Mouse (Mus musculus) urinary bladder, postnatal 10 days (tissue): ENCODE data around the gene Son.
"Not testable (repeated sequence)": the region's sequence is repeated elsewhere in the genome, so short reads cannot be mapped to it uniquely, and the experiment has no call there.

Experiments used
- DNase-seq: peaks from one replicate; pipeline ENCODE4 v3.0.0; 2022; ENCODE audit warnings: low spot score

The Son gene

DNA sequence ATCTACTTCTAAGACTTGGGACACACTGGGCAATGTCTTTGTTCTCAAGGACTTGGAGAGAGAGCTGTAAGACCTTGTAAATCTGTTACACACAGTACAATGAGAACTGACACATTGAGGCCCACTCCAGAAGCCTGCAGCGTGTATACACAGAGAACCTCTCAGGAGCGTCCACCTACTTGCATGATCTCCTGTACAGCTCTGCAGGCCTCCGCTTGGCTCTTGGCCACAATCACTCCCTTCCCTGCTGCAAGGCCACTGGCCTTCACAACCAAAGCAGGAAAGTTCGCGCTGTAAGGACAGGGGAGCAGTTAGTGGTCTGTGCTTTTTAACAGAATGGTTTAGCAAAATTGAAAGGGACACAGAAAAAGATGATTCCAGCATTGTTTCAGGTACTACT, 8.1 kb upstream of the Son start:
- no peak for DNase-seq

GRCm38 (mm10) chr16:91639636-91640035, 7.7 kb upstream of the Son start:
- no peak for DNase-seq

DNA sequence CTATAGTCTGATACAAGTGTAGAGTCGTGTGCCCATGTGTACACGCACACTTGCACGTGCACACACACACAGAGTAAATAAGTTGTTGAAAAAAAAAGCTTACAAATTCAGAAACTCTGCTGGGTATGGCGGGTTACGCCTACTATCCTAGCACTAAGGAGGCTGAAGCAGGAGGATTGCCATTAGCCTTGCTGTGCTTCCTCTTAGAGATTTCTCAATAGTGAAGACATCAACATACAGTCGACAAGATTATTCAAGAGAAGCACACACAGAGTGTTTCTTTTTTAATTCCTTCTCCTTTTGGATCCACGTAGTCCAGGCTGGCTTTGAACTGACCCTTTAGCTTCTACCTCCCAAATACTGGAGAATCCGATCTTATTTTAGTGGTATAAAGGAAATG, 7.1 kb upstream of the Son start:
- no peak for DNase-seq

- no peak for DNase-seq
Measured at GRCm38 (mm10) chr16:91644901-91645300, 2.4 kb upstream of the Son start.

DNA sequence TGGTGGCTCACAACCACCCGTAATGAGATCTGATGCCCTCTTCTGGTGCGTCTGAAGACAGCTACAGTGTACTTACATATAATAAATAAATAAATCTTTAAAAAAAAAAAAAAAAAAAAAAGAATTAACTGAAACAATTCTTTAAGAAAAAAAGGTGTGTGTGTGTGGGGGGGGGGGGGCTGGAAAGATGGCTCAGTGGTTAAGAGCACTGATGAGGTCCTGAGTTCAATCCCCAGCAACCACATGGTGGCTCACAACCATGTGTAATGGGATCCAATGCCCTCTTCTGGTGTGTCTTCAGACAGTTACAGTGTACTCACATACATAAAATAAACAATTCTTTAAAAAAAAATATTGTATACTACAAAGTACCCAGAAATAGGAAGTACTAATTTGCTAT, 1.9 kb upstream of the Son start:
- DNase-seq, result not testable (repeated sequence)

DNA sequence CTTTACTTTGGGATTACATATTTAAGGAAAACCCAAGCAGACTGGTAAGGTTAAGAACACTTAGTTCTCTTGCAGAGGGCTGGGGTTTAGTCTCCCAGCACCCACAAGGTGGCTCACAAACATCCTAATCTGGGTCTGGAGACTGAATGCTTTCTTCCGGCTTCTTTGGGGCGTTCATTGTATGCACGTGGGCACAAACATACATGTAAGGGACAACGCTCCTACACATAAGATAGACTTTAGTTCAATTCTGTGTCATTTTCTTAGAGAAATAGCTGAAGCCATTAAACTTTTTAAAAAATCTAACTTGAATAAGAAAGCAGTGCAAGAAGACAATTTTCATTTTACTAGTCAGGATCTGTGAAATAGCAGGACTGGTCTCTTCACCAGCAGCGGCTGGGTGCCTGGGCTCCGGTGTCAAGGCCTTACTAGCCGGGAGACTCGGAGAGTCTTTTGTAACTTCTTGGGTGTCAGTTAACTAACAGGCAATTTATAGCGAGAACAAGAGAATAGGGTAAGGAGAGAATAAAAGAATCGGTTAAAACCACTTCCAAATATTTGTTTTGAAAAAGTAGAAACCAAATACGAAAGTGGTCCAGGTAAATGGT, 1.2 kb upstream of the Son start:
- DNase-seq, result no peak

DNA sequence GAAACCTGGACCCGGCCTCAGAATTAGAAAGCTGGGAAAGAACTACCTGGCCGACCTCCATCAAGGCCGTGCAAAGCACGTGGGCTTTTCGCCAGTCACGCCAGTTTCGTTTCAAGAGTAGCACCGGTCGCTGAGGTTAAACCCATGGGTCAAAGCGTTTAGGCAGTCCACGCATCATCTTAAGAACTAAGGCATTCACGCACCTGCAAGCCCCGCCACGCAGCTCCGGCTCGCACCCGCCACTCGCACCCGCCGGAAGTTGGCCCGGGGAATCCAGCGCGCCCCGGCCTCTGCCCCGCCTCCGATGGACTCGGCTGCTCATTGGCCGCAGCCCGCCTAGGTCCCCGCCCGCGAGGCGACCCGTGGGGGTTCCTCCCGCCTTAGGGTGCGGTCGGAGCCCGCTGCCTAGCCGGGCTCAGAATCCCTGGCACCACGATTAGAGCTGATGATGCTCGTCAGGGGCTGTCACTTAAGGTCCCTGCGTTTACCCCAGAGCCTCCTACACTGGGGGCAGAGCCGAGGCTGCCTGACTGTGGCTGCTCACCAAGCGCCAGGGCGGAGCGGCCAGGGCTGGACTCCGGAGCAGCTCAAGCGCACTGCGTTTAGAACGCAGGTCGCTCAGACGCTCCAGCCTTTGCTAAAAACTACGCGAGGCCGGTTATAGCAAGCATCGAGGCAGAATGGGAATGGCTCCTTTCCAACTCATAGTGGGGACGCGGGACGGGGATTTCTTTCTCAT, 456 bp upstream of the Son start, which contains the start of gene Gart:
Gart (minus strand) TSS at position 272 of the 739 bp plus-strand sequence.
- DNase-seq, result peak; percentile 74

DNA sequence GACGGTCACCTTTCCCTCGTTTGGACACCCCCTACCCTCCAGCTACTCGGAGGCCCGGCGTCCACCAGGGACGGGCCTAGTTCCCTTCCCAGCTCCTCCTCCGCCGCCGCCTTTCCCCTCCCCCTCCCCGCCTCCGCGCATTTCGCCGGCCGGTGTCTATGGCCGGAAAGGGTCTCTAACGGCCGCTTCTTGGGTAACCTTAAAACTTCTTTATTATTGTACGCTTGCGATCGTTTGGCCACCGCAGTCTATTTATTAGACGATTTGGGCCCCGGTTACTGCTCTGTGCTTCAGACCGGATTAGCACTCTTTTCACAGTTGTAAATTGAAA, 879 bp downstream of the Son start:
- DNase-seq, result peak; percentile 42

DNA sequence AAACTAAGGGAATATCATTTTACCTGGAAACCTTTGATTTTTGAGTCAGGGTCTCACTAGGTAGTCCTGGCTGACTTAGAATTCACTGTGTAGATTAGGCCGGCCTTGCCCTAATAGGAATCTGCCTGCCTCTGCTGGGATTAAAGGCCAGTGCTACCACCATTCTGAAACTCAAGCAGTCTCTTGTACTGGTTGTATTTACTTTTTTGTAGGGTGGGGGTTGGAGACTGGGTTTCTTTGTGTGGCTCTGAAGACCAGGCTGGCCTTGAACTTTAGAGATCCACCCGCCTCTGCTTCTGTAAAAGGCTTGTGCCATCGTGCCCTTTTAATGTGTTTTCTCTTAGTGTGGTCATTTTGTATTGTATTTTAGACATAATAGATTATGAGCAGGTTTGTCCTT, 1.9 kb downstream of the Son start:
- no peak for DNase-seq

GRCm38 (mm10) chr16:91649781-91650180, 2.5 kb downstream of the Son start:
- DNase-seq, result no peak

DNA sequence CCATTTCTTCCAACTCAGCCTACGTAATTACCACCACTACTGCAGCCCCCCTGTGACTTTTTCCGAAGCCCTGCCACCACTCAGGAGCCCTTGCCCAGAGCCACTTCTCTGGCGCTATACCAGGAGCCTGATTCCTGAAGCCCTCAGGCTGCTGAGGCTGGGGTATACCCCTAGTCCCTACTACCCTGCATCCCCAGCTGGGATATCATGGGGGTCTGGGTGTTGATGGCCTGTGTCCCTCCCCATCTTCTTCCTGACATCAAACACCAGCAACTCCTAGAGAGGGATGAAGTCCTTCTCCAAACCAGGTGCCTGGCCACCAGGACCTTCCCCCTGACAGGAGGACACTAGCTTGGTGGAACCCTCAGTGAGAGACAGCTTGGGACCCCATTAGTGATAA, 4.9 kb downstream of the Son start:
- no peak for DNase-seq

DNA sequence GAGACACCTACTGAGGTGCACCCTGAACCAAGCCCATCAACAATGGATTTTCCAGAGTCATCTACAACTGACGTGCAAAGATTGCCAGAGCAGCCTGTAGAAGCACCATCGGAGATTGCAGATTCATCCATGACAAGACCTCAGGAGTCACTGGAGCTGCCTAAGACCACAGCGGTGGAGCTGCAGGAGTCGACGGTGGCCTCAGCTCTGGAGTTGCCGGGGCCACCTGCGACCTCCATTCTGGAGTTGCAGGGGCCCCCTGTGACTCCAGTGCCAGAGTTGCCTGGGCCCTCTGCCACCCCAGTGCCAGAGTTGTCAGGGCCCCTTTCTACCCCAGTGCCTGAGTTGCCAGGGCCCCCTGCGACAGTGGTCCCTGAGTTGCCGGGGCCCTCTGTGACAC, 8.0 kb downstream of the Son start:
- DNase-seq, result no peak

GRCm38 (mm10) chr16:91657285-91657684, 10.0 kb downstream of the Son start:
- no peak for DNase-seq

- no peak for DNase-seq
Measured at GRCm38 (mm10) chr16:91658471-91658870, 11.2 kb downstream of the Son start.

DNA sequence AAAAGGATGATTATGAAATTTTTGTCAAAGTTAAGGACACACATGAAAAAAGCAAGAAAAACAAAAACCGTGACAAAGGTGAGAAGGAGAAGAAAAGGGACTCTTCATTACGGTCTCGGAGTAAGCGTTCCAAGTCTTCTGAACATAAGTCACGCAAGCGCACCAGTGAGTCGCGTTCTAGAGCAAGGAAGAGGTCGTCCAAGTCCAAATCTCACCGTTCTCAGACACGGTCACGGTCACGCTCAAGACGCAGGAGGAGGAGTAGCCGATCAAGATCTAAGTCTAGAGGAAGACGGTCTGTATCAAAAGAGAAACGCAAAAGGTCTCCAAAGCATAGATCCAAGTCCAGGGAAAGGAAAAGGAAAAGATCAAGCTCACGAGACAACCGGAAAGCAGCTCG, 12.5 kb downstream of the Son start:
- no peak for DNase-seq

DNA sequence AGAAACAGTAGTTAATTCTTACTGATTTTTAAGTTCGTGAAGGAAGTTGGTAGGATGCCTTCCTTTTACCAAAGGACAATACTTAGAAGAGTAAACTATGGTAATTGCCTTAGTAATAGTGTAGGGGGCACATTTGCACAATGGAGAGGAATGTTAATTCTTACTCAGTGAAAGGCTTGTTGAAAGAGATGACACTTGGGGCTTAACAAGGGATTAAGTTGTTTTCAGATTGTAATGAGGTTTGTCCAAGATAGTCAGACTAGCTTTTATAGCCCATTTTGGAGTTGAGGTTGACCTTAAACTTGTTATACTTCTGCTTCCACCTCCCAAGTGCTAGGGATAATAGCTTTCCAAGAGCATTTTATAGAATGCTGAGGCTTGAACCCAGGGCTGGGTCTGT, 14.1 kb downstream of the Son start:
- no peak for DNase-seq

DNA sequence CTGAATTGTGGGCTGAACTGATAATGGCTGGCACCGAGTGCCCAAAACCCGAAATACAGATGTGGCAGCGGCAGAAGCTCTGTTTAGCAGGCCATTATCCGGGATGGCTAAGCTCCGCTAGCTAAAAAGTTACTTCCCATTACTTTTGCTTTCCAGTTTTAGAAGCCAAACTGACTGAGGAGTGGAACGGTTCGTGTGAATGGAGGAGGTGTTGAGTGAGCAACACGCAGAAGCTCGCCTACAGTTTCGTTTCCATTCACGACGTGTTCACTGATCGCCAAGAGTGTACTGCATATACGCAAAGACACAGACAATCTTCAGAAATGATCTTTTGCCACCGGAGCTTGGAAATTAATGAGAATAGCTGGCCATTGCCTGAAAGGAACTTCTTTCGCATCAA, 15.0 kb downstream of the Son start:
- DNase-seq, result no peak

- no peak for DNase-seq
Measured at GRCm38 (mm10) chr16:91663795-91664194, 16.5 kb downstream of the Son start.

GRCm38 (mm10) chr16:91674500-91674899, 27.2 kb downstream of the Son start:
- no peak for DNase-seq

- DNase-seq, result no peak
Measured at GRCm38 (mm10) chr16:91678147-91678911, 31.0 kb downstream of the Son start.

GRCm38 (mm10) chr16:91680656-91681055, 33.4 kb downstream of the Son start:
- no peak for DNase-seq

GRCm38 (mm10) chr16:91685526-91685925, 38.2 kb downstream of the Son start:
- no peak for DNase-seq

- DNase-seq, result no peak
Measured at GRCm38 (mm10) chr16:91686369-91686768, 39.1 kb downstream of the Son start.
